Mouse (Mus musculus) liver, adult (tissue): Measurements from ENCODE around the gene Cox8b.

Experiments used
- GATA4 ChIP-seq: IDR thresholded peaks from 2 replicates; pipeline ENCODE4 v1.6.1; 2014; ENCODE audit warnings: mild to moderate bottlenecking, low read length; ENCODE audit not compliant: insufficient replicate concordance

Cox8b gene

GRCm38 (mm10) chr7:140922398-140923069, 22.3 kb upstream of the Cox8b start:
- TF ChIP-seq GATA4: peak; percentile 12; the same call in 1 of the 2 replicates

- TF ChIP-seq GATA4: no peak
These were observed 21.2 kb upstream of the Cox8b start for GRCm38 (mm10) chr7:140921225-140921975.

GRCm38 (mm10) chr7:140920418-140921029, 20.3 kb upstream of the Cox8b start, which contains the start of gene Nlrp6:
Gene Nlrp6 (plus strand): TSS chr7:140920902.
- no peak for TF ChIP-seq GATA4

GRCm38 (mm10) chr7:140919911-140920310, 19.7 kb upstream of the Cox8b start:
- no peak for TF ChIP-seq GATA4

DNA sequence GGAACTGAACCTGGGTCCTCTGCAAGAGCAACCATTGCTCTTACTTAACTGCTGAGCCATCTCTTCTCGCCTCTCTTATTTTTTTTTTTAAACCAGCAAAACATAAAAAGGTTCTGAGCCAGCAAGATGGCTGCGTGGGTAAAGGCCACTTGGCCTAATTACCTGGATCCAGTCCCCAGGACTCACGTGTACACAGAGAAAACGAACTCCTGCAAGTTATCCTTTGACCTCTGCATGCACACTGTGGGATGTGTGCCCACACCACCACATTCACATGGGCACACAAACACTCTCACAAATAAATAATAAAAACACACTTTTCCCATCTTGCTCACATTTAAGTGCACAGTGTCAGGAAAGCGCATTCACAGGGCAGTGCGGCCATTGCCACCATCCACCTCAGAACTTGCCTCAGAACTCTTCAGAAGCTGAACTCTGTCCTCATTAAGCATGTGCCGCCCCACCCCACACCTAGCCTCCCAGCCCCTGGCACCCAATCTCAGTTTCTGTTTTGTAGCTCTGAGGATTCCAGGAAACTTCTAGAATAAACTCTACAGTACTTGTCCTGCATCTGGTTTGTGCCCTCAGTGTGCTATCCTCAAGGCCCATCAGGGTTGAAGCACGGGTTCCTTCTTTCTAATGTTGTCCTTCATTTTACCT, 13.9 kb upstream of the Cox8b start:
- TF ChIP-seq GATA4: no peak

- TF ChIP-seq GATA4: no peak; the same call in 1 of the 2 replicates
These were observed 12.7 kb upstream of the Cox8b start for GRCm38 (mm10) chr7:140912846-140913482.

DNA sequence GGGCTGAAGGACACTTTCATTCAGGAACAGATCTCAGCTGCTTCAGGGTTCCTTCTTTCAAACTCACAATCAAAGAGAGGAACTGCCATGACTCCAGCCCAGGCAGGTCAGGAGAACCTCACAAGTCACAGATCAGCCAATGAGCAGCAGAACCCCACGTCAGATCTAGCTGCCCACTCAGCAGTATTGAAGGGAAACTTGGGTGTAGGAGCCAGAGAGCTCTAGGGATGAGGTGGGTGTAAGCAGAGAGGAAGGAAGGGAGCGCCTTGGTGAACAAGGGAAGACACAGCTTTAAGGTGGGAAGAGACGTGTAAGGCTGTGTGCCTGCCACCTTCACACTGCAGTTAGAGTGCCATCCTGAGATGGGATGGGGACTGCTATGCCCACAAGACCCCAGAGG, 12.0 kb upstream of the Cox8b start:
- TF ChIP-seq GATA4: no peak

- no peak for TF ChIP-seq GATA4
These were observed 8.4 kb upstream of the Cox8b start for GRCm38 (mm10) chr7:140908634-140909107.

DNA sequence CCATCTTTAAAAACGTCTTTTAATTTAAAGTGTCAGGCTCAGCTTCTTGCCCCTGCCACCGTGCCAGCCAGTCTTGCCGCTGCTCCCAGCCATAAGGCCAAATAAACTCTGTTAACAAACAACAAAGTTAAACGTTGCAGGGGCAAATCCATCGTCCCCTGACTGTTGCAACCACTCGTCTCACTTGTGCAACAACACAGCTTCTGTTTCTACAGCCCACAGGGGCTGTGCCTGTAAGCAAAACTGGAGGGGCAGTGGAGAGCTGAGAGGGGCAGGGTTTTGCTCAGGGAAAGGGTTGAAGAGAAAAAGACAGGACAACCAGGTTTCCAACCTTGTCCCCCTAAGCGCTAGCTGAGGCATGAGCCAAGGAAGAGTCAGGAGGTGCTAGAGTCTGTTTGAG, 7.9 kb upstream of the Cox8b start:
- no peak for TF ChIP-seq GATA4

GRCm38 (mm10) chr7:140907697-140908096, 7.5 kb upstream of the Cox8b start:
- TF ChIP-seq GATA4: no peak

GRCm38 (mm10) chr7:140907131-140907530, 6.9 kb upstream of the Cox8b start:
- TF ChIP-seq GATA4: no peak

DNA sequence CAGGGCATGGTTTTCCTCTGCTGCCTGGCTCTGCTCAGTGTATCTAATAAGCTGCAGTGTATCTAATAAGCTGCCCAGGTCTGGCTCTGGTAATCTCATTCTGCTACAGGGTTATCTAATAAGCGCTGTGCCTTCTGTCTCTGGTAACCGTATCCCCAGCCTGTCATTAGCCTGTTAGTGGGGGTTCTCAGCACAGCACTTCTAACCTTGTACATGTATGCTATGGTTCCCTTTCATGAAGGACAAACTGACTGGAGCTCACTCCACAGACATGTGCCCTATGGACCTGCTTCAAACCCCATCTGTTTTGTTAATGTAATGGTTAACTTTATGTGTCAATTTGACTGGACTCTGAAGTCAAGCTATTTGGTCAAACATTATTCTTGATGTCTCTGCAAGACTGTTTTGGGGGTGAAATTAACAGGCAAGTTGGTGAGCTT, 5.4 kb upstream of the Cox8b start:
- no peak for TF ChIP-seq GATA4

DNA sequence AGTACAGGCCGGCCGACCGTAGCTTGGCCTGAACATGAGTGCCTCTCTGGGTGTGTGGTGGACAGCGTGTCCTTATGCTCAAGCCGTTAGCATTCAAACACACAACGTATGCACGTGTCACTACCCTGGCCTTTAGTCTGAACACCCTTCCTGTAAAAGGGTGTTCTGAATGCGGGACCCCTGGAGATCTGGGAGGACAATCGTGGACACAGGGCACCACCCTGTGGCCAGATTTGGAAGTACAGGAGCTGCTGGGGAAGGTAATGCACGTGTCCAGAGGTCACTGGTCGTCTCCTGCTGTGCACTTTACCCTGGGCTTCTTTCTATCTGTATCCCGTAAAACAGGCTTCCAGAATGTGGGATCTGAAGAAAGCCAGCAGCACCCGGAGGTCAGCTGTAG, 3.0 kb upstream of the Cox8b start:
- TF ChIP-seq GATA4: no peak

DNA sequence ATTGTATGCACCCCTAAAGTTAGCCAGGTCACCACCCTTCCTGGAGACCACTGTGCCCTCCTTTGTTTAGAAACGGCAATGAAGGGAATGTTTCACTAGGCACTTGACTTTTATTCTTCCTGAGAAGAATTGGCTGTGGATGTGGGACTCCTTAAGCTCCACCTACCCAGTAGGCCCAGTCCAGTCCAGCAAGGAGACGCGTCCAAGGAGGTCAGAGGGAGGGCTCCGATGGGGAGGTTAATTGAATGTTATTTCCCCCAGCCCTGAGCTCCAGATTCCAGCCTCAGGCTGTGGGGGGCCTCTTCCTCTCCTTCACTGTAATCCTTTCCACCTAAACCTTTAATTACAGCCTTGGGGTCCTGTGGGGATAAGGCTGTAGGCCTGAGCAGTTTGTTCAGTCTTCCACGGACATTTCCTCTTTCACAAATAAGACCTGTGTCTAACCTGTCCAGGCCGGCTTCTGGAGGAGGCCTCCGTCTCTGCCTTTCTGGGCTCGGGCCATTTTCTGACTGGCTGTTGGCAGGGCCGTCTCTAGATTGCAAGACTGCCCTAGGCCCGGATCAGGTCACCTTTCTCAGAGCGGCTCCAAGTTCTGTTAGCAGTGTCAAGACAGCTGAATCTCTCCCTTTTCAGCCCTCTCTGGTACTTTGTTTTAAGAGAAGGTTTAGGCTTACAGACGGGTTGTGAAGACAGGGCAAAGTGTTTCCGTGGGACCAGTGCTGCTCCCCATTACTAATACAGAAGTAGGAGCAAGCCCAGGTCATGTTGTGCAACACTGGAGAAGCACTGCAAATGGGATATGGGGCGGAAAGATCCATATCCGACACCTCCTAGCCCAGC, 2.0 kb upstream of the Cox8b start:
- no peak for TF ChIP-seq GATA4
